Mouse (Mus musculus): Measurements from ENCODE around the gene Lrrc4b. TPM values are rescaled to one million over a fixed set of nuclear protein-coding genes. Genes with fewer than 3 reads are reported as not detected.

Lrrc4b gene
- total RNA-seq, 2 experiments from 2014 or later: 18.7 to 19.7 TPM

DNA sequence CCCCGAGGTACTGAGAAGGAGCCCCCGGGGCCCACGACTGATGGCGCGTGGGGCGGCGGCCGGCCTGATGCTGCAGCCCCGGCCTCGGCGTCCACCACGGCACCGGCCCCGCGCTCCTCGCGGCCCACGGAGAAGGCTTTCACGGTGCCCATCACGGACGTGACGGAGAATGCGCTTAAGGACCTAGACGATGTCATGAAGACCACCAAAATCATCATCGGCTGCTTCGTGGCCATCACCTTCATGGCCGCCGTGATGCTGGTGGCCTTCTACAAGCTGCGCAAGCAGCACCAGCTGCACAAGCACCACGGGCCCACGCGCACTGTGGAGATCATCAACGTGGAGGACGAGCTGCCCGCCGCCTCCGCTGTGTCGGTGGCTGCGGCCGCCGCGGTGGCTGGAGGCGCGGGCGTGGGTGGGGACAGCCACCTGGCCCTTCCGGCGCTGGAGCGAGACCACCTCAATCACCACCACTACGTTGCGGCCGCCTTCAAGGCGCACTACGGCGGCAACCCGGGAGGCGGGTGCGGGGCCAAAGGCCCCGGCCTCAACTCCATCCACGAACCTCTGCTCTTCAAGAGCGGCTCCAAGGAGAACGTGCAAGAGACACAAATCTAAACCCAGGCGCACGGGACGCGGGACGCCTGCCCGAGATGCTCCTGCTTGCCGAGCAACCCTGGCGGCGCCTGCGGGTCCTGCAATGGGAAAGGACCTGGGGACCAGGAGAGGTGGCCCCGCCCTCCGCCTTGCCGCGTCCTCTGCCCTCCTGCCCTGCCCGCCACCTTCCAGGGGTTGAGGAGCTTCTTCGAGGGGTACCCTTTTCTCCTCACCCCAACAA lies 33.6 kb downstream of the Lrrc4b start:
- no peak for DNase-seq
- intact Hi-C loops (cut with DNase I): no loop called here

DNA sequence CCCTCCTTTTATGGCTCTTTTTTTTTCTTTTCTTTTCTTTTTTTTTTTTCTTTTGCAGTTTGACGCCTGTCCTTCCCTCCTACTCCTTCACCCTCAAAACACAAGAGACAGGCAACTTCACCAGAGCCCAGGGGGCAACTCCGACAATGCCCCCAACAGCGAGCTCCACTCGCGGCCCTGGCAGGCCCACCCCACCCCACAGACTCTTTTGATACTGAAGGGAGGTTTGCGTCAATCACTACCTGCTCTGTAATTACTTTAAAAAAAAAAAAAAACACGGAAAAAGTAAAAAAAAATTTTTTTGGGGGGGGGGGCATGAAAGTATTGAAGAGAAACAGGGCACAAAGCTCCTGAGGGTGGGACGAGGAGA lies 34.2 kb downstream of the Lrrc4b start:
- no peak for DNase-seq
- intact Hi-C loops (cut with DNase I): no loop called here

DNA sequence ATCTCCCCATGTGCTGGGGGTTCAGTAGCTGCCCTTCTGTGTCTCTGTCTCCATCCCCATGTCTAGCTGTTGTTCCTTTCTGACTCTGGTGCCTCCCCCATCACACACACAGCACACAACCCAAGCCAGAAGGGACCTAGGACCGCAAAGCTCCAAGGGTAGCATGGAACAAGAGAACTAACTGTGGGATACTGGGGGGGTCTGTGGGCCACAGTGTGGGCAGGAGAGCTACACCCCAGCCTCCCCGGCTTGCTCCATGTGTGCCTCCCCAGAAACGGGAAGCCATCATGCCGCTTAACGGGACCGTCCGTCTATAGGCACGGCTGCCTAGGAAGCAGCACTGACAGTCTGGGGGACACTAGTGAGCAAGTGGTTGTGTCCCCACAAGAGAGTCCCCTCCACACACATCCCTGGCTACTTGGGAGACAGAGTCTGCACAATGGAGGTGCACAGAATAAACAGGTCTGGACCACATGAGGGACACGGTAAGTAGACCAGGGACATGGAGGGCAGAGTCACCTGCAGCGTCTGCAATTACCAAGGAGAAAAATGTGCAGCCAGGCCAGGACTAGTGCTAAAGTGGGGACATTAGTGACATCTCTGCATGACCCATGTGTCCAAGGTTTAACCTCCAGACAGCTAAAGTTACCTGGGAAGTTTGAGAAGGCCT lies 34.9 kb downstream of the Lrrc4b start:
- no peak for DNase-seq
- intact Hi-C loops (cut with DNase I): no loop called here

DNA sequence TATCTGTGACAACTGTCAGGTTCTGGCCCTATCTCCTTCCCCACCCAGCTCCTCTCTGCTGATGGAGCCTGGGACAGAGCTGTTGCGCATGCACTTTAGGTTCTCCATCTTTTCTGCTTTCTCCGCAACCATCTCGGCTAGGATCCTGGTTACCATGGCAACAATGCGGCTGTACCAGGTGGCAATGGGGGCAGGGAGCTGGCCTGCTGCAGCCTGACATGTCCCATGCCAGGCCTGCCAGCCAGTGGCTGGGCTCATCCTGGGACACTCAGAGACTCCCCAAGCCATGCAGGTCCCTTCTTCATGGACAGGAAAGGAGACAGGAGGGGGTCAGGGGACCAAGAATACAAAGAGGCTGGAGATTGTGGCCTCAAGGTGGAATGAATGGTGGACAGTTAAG lies 35.7 kb downstream of the Lrrc4b start:
- no peak for DNase-seq
- intact Hi-C loops (cut with DNase I): no loop called here

DNA sequence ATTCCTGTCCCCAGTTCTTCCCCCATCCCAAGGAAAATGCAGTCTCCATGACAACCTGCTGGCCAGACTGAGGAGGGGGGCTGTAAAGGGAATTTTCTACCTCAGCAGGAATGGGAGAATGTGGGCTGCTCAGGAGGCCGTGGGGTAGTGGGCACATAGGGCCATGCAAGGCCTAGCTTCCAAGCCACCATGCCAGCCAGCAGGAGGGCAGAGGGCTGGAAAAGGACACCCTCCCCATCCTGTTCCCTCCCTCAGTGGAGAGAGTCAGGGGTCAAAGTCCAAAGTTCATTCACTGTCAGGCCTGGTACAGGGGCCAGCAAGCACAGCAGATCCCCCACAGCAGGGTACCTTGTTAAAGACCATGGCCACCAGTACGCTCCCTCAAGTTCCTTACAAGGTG lies 36.3 kb downstream of the Lrrc4b start, which contains the start of gene Aspdh:
Gene Aspdh (plus strand): TSS at position 281 of the 400 bp plus-strand sequence.
- DNase-seq: no peak
- intact Hi-C loops (cut with DNase I): loop anchor here (5.0 kb wide), 1 partner anchor 93 kb away; no protein-coding TSS in a partner anchor

DNA sequence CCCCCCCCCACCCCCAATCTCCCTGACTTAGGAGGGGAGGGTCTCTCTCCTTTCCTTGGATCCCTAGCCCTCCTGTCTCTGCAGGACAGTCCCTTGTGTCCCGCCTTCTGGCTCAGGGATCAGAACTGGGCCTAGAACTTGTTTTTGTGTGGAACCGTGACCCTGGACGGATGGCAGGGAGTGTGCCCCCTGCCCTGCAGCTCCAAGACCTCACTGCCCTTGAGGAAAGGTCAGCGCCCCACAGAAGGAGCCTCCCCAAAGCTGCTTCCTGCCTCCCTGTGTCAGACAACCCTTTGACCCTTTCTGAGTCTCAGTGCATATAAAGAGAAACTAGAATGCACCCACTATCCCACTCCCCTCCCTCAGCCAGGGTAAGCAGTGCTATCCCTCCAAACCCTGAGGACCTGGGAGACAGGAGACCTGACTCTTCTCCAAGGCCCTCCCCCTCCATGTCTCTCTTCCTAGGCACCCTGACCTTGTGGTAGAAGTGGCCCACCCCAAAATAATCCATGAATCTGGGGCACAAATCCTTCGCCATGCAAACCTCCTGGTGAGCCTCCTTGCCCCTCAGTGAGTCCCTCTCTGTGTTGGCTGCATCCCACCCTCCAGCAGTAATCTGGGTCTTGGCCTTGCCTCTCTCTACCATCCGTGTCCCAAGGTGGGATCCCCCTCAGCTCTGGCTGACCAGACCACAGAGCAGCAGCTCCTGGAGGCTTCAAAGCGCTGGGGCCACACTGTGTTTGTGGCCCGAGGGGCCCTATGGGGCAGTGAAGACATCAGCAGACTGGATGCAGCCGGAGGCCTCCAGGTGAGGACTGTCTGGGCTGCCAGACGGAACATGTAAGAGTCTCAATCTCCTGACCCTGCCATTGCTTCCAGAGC lies 37.4 kb downstream of the Lrrc4b start:
- intact Hi-C loops (cut with DNase I): loop anchor here (5.0 kb wide), 1 partner anchor 94 kb away; no protein-coding TSS in a partner anchor
- DNase-seq: no peak

DNA sequence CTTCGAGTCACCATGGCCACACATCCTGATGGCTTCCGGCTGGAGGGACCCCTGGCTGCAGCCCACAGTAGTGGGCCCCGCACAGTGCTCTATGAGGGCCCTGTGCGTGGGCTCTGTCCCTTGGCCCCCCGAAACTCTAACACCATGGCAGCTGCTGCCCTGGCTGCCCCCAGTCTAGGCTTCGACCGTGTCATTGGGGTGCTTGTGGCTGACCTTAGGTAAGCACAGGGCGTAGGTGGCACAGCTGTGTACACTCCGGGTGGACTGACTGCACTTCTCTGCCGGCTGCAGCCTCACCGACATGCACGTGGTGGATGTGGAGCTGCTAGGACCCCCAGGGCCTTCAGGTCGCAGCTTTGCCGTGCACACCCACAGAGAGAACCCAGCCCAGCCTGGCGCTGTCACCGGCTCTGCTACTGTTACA lies 38.1 kb downstream of the Lrrc4b start:
- intact Hi-C loops (cut with DNase I): loop anchor here (5.0 kb wide), 1 partner anchor 95 kb away; no protein-coding TSS in a partner anchor
- no peak for DNase-seq

DNA sequence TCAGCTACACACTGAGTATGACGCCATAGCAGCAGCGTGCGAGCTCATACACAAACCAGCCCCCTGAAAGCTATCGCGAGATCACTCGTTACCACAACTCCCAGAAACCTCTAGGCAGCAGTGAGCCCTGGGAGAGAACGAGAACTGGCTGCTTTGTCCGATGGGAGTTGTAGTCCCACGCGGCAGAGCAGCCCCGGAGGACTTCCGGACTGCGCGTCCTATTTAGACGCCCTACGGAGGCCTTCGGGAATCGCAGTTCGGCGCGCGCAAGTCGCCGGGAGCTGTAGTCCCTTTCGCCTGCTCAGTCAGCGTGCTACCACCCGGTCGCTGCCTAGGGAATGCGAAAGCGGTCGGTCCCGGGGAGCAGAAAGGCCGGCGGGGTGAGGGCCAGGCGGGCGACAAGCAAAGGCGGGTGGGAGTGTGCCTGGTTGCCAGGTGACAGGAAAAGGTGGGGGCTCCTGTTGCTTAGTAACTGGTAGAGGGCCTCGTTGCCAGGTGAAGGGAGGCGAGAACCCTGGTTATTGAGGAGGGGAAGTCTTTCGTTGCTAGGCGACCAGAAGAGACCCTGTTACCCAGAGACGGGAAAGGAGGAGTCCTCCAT lies 39.1 kb downstream of the Lrrc4b start, which contains the start of gene Josd2:
Gene Josd2 (plus strand): TSS at position 170 of the 601 bp plus-strand sequence.
- intact Hi-C loops (cut with DNase I): loop anchor here (5.0 kb wide), 1 partner anchor 96 kb away; no protein-coding TSS in a partner anchor
- peak; percentile 90 to 93 for DNase-seq

DNA sequence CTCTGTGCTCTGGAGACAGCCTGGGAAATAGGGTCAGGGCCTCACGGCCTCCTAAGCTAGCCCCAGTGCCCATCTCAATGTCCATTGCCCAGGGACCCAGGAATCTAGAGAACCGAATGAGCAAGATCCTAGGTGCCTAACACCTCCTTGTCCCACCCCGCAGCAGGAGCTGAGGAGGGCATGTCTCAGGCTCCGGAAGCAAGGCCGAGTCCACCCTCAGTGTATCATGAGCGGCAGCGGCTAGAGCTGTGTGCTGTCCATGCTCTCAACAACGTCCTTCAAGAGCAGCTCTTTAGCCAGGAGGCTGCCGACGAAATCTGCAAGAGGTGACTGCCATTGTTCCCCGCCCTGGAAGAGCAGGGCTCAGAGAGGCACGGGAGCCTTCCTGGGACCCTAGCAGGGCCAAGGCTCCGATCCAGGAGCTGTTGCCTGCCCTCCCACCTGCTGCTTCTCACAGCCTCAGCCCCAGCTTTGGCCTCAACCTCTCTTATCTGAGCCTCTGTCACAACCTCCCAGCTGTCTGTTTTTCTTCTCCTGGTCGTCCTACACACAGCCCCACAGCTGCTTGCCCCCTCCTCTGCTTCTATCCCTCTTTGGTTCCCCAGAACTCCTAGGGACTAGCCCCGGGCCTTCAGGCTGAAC lies 39.9 kb downstream of the Lrrc4b start:
- intact Hi-C loops (cut with DNase I): loop anchor here (5.0 kb wide), 1 partner anchor 96 kb away; no protein-coding TSS in a partner anchor
- DNase-seq: no peak

DNA sequence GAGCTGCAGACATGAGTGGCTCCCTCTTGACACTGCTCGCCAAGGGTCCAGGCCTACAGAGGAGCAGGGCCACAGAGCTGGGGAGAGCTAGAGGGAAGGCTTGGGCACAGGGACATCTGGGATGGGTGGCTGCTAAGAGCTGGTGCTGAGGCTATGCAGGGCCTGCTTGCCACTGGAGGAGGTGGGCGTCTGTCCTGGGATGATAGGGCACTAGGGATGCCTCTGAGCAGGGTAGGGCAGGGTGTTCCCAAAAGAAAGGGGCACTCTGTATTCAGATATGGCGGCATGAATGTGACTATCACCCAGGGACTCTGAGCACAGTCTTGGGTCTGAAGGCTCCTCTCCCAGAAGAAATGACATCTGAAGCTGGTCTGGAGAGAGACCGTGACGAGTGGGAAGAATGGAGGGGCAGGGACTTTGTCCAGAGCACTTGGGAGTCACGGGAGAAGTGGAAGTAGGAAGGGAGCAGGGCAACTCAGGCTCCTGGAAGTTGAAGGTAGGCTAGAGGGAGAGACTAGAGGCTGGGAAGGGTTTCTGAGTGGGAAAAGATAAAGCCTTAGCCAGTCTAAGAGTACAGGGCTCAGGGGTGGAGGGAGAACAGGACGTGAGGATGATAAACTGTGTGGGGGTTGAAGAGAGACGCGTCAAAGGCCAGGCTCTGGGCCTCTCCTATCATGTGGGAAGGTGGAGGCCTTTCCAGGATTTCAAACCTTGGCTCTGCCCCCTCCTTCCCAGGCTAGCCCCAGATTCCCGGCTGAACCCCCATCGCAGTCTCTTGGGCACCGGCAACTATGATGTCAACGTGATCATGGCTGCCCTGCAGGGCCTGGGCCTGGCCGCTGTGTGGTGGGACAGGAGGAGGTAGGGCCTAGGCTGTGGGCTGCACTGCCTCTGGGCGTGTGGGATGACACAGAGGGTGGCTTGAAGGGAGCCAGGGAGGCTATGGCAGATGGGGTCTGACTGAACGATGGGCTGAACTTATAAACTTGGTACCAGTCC lies 41.2 kb downstream of the Lrrc4b start:
- intact Hi-C loops (cut with DNase I): loop anchor here (5.0 kb wide), 1 partner anchor 98 kb away; no protein-coding TSS in a partner anchor
- DNase-seq: no peak

DNA sequence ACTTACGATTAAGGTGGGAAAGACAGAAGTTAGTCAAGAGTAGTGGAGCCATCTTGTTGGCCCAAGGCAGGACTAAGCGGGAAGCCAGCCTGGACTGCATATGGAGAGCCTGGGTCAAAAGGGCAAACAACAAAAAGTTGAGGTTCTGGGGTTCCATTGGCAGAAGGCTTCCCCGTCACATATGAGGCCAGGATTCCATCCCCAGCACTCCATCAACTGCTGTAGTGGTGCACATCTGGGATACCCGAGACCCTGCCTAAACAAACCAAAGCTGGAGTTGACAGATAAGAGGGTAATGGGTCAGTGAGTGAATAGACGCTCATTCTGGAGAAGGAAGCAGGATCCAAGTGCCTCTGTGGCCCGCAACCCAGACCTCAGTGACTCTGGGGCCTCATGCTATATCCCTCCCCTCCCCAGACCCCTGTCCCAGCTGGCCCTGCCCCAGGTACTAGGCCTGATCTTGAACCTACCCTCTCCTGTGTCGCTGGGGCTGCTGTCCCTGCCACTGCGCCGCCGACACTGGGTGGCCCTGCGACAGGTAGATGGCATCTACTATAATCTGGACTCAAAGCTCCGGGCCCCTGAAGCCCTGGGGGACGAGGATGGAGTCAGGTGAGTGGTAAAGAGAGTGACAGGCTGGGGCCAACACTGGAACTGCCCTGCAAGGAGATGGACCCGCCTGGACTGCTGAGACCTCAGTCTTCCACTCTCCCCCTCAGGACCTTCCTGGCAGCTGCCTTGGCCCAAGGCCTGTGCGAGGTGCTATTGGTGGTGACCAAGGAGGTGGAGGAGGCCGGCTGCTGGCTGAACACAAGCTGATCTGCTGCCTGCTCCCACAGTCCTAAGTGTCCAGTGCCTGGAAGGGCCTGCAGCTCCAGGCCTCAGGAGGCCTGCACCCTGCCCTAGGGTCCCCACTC lies 42.1 kb downstream of the Lrrc4b start:
- no peak for DNase-seq
- intact Hi-C loops (cut with DNase I): no loop called here

DNA sequence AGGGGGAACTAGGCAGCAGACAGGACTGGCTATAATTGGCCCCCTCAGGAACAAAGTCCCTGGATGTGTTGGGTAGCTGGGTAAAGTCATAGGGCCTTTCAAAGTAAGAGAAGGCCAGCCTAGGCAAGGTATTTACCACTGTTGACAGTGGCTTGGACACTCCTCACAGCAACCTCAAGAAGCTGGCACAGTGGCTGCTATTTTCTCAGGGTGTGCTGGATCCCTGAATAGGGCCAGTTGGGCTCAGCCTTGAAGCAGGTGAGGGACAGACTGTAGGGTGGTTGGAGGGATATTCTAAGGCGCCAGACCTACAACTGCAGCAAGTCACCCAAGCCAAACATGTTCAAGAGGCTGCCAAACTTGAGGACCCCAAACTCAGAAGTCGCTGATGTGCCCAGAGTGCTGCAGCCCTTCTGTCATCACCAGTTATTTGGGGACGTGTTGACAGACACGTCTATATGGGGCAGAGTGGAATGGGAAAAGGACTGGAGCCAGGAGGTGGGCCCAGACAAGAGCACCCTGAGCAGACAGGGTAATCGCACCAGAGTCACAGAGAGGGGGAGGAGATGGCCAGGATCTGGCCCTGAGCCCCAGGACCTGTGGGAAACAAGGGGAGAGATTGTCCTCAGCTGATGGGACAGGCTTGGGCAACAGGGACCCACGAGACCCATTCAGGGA lies 43.2 kb downstream of the Lrrc4b start:
- peak; percentile 64 to 77 for DNase-seq
- intact Hi-C loops (cut with DNase I): no loop called here

DNA sequence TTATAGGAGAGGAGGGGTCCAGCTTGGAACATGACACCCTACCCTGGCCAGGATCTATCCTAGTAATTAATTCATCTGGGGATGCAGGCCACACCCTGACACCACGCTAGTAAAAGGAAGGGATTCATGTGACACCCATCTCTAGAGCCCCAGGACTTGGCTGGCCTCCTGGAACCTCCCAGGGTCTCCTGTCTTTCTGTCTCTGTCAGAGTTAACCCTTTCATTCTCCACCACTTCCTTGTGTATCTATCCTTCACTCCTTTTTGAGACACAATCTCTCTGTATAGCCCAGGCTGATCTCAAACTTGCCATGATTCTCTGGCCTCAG lies 43.7 kb downstream of the Lrrc4b start:
- intact Hi-C loops (cut with DNase I): no loop called here
- no peak for DNase-seq

DNA sequence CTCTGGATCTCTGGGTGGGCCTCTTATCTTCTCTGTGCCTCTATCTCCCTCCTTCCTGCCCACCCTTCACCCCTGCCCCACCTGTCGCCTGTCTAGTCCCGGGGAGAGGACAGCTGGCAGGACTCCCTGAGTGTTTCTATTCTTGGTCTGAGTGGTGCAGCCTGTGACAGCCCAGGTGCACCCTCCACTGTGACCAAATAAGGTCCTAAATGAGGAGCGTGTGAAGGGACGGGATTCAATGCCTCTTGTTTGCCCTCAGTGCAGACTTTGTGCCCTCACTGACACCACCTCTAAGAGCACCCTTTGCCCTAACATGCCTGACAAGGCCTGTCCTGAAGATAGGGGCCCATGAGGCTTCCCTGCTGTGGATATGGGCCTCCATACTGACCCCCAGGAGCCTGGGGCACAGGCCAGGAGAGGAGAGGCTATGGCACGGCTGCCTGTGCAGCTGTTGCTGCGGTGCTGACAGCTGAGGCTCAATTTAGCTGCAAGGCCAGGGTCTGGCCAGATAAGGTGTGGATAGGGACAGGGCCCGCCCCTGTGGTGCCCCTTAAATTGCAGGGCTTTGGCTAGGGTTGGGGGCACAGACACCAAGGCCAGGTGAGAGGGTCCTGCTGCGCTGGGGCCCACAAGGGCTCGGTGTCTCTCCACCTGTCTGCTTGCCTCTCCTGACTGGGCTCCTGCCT lies 44.3 kb downstream of the Lrrc4b start:
- DNase-seq: peak; percentile 64 to 79
- intact Hi-C loops (cut with DNase I): no loop called here

DNA sequence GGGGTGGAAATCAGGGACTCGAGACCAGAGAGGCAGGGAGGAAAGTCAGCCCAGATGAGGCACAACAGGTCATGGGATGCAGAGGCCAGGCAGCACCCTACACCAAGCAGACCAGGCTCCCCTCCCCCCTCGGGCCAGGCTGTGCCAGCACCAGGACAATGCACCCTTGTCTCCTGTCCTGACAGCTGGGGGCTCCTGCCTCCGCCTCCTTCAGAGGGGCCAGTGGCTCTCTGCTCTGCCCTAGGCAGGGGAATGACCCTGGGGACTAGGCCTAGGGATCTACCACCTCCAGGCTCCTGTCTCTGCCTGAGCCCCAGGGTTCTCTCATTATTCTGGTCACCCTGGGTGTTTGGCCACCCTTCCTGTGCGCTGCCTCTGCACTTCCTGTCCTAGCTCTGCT lies 45.6 kb downstream of the Lrrc4b start:
- intact Hi-C loops (cut with DNase I): no loop called here
- DNase-seq: peak; percentile 71 to 82

DNA sequence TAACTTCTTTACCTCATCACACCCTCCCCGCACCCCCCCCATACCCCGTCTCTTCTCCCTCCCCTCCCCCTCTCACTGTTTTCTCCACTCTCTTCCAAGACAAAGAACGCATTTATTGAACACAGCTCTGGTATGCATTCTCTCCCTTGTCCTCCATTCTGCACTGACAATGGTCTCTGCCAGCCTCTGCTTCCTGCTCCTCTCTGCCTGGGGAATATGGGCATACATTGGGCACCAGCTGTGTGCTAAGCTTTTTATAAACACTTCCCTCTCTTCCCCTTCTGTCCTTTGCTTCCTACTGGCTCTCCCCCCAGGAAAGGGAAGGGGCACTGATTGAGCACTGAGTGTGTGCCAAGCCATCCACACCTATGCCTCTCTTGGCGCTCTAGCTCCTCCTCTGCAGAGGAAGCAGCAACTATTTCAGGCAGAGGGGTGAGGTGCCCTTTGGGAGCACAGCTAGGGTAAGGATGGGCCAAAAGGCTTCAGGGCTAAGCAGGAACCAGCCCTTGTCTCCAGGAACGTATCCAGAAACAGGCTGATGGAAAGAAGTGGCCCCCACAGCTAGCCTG lies 46.3 kb downstream of the Lrrc4b start:
- intact Hi-C loops (cut with DNase I): no loop called here
- DNase-seq: no peak
